Mouse (Mus musculus) G1E (cell line): ENCODE measurements around the gene Carmil3.

Experiments
- CTCF ChIP-seq: IDR thresholded peaks from 2 replicates; pipeline ENCODE4 v1.5.1; 2012; ENCODE audit warnings: low read depth, low read length, inconsistent platforms, mixed read lengths
- GATA1 ChIP-seq: IDR thresholded peaks from 2 replicates; pipeline ENCODE4 v1.6.1; 2012; ENCODE audit warnings: borderline replicate concordance, low read length, inconsistent platforms, mixed read lengths
- GATA2 ChIP-seq: IDR thresholded peaks from 2 replicates; pipeline ENCODE4 v1.6.1; 2012; ENCODE audit warnings: low read depth, low read length, inconsistent platforms, borderline replicate concordance
- POLR2AphosphoS5 ChIP-seq: IDR thresholded peaks from 2 replicates; pipeline ENCODE4 v1.6.1; 2012; ENCODE audit warnings: low read depth, low read length, inconsistent platforms; ENCODE audit not compliant: insufficient replicate concordance
- TAL1 ChIP-seq: conservative IDR thresholded peaks from 2 replicates; pipeline ENCODE4 v1.6.1; 2012; ENCODE audit warnings: low read depth, low read length, inconsistent platforms, mixed read lengths

GRCm38 (mm10) chr14:55507801-55508200 lies 17.4 kb downstream of the Carmil3 start:
- TF ChIP-seq CTCF (no peak), GATA1 (no peak), POLR2AphosphoS5 (no peak), TAL1 (no peak), GATA2 (no peak)
